Mouse (Mus musculus) olfactory bulb, adult 2 months (tissue): Measurements from ENCODE around the gene Itgal. TPM values are rescaled to one million over a fixed set of nuclear protein-coding genes. Genes with fewer than 3 reads are reported as not detected.

Experiments used
- H3K27ac ChIP-seq: fragments of 200-500 bp; 2 replicates; pipeline ENCODE4 v1.5.1; 2012; ENCODE audit warnings: low read depth, low read length; ENCODE audit not compliant: insufficient read depth
- H3K4me1 ChIP-seq: fragments of 200-500 bp; 2 replicates; pipeline ENCODE4 v1.6.1; 2012; ENCODE audit warnings: low read length; ENCODE audit not compliant: control insufficient read depth, insufficient read depth
- H3K4me3 ChIP-seq: fragments of 200-500 bp; 2 replicates; pipeline ENCODE4 v1.5.1; 2012; ENCODE audit warnings: mild to moderate bottlenecking, low read depth, low read length, moderate library complexity; ENCODE audit not compliant: insufficient read depth
- CTCF ChIP-seq: fragments of 200-500 bp; IDR thresholded peaks from 2 replicates; pipeline ENCODE4 v1.5.1; 2012; ENCODE audit warnings: low read depth, mild to moderate bottlenecking, low read length, moderate library complexity; ENCODE audit not compliant: insufficient read depth
- POLR2A ChIP-seq: fragments of 200-500 bp; IDR thresholded peaks from 2 replicates; pipeline ENCODE4 v1.6.1; 2012; ENCODE audit warnings: mild to moderate bottlenecking, low read depth, low read length, moderate library complexity; ENCODE audit not compliant: insufficient read depth
- WGBS: fragments of 180-500 bp; shearing (Covaris S2); methylation state at CpG from one replicate; pipeline ENCODE4 v1.1.7; 2018; 5-methylcytosine and 5-hydroxymethylcytosine counted together
- polyA plus RNA-seq: library from polyadenylated mRNA; stranded (reverse); fragments of >200 nt; gene quantifications from 2 replicates; pipeline ENCODE4 v1.2.4, GENCODE M21; 2012; ENCODE audit warnings: low replicate concordance; ENCODE audit not compliant: missing spikeins, insufficient read depth, insufficient read length

The Itgal gene
- polyA plus RNA-seq, 1 experiment = not detected

DNA sequence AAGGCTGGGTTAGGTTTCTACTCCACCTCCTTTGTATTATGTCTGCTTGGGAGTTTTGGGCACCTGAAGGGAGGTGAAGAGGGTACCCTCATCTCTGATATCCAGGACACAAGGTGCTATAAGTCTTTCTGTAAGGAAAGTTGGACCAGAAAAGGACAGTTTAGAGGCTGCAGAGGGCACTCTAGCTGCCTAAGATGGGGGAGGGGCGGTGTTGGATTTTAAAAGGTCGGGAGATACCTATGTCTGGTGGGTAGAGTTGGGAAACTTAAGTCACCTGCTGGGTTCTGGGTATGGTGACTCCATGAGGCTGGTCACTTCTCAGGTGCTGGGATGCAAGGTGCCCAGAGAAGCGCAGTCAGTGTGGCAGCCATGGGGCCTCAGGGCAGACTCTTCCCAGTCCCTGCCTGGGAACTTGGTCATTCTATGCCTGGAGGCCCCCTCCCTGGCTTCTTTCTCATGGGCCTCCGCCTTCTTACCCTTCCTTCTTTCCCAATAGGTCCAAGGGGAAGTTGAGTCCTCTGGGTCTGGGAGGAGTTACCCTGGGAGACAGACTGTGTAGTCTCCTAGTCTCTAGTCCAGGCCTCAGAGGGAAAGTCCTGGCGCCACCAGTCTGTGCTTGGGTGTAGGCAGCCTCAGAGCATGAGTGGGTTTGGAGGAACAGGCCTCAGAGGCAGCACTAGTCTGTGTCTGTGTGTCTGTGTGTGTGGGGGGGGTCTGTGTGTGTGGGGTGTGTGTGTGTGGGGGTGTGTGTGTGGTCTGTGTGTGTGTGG is 911 bp downstream of the Itgal start:
- TF ChIP-seq CTCF = no peak
- TF ChIP-seq POLR2A = no peak
- 89% methylated on average over 5 of the region's 5 CpGs for WGBS
- Histone ChIP-seq H3K4me3 (no peak overlapping the region), H3K27ac (no peak overlapping the region), H3K4me1 (no peaks in the 10 kb centered on the region)

DNA sequence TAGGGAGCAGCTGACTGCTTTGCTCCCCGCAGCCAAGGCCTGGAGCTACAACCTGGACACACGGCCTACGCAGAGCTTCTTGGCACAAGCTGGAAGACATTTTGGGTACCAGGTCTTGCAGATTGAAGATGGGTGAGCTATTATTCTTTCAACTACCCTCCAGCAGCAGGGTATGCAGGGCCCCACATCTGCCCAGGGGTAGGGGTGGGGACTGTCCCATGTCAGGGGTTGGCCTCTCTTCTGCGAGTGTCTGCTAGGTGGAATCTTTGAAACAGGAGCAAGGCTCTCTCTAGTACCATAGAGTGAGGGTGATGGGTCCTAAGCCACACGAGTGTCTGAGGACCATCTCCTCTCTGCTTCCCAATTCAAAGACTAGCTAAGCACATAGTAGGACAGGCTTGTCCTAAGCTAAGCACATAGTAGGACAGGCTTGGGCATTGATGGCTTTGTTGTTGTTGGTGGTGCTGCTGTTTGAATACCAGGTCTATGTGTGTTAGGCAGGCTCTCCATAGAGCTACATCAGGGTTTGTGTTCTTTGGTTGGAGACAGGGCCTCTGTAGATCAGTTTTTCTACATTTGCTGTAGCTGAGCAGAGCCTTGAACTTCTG is 1.6 kb downstream of the Itgal start:
- H3K4me1 ChIP-seq = no peaks in the 10 kb centered on the region
- no peak for TF ChIP-seq POLR2A
- TF ChIP-seq CTCF = no peak
- no peak overlapping the region for H3K4me3 ChIP-seq
- H3K27ac ChIP-seq = no peak overlapping the region
- 87% methylated on average over 5 of the region's 5 CpGs for WGBS

DNA sequence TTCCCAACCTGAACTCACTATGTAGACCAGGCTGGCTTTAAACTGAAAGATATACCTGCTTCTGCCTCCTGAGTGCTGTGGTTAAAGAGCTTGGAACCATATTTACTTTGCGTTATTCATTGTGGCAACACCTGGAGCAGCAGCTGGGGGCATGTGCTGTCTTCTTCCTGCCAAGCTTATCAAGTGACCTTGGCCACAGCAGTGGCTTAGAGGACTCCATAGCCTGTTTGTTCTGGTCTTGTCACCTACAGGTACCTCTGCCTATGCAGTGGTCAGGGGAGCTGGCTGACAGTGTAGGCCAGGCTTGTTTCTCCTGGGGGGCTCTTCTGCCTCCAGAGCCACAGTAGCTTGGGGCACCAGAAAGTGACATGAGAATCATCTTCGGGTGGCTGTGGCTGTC is 12.4 kb downstream of the Itgal start:
- H3K27ac ChIP-seq = no peak overlapping the region
- no peaks in the 10 kb centered on the region for H3K4me1 ChIP-seq
- H3K4me3 ChIP-seq = no peak overlapping the region
- whole genome bisulfite sequencing = 80% methylated on average over 2 of the region's 2 CpGs
- TF ChIP-seq POLR2A (no peak), CTCF (no peak)

DNA sequence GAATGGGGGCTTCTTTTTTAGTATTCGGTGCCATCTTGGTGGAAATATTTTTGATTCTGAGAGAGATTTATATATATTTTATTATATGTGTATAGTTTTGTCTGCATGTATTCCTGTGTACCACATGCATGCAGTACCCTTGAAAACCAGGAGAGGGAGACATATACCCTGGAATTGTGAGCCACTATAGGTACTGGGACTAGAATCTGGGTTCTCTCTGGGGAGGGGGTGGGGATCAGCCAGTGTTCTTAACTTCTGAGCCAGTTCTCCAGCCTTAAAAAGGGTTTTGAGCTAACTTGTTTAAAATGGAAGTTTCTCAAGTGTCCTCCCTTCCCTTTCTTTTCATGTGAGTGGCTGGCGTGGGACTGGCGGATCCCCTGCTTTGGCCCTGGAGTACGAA is 12.8 kb downstream of the Itgal start:
- Histone ChIP-seq H3K27ac (no peak overlapping the region), H3K4me3 (no peak overlapping the region), H3K4me1 (peaks cover under 1% of the 10 kb centered on the region; the same call in 1 of the 2 replicates)
- TF ChIP-seq POLR2A (no peak), CTCF (no peak)
- WGBS = 44% methylated on average over 4 of the region's 4 CpGs

DNA sequence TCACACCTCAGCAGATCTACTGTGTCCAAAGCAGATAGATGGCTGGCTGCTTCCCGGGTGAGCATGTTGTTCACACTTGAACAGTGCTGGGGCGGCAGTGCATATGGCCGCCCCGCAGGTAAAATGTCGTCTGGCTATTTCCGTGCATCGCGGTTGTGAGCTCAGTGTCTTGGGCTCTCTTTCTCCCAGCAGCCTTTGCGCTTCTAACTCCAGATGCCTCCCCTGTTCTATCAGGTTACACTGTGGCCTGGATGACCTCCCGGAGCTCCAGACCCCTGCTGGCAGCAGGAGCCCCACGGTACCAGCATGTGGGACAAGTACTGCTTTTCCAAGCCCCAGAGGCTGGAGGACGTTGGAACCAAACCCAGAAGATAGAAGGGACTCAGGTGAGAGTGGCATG is 13.9 kb downstream of the Itgal start:
- Histone ChIP-seq H3K4me1 (peaks cover 4% of the 10 kb centered on the region; the same call in 1 of the 2 replicates), H3K4me3 (no peak overlapping the region), H3K27ac (no peak overlapping the region)
- 79% methylated on average over 12 of the region's 12 CpGs for WGBS
- TF ChIP-seq CTCF = no peak
- TF ChIP-seq POLR2A = no peak

DNA sequence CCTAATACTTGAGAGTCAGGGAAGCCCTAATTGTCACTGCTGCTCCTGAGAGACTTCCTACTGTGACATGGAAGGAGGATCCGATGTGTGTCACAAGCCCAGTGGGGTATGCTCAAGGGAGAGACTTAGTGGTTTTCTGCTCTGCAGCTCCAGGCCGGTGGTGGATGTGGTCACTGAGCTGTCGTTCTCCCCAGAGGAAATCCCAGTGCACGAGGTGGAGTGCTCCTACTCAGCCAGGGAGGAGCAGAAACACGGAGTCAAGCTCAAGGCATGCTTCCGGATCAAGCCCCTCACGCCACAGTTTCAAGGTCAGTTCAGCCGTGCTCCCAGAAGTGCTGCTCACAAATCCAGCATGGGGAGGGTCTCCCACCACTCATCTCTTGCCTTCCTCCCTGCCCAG is 17.9 kb downstream of the Itgal start:
- peaks cover 4% of the 10 kb centered on the region; the same call in 1 of the 2 replicates for H3K4me1 ChIP-seq
- 34% methylated on average over 8 of the region's 8 CpGs for WGBS
- H3K4me3 ChIP-seq = no peak overlapping the region
- H3K27ac ChIP-seq = no peak overlapping the region
- TF ChIP-seq POLR2A (no peak), CTCF (no peak)

DNA sequence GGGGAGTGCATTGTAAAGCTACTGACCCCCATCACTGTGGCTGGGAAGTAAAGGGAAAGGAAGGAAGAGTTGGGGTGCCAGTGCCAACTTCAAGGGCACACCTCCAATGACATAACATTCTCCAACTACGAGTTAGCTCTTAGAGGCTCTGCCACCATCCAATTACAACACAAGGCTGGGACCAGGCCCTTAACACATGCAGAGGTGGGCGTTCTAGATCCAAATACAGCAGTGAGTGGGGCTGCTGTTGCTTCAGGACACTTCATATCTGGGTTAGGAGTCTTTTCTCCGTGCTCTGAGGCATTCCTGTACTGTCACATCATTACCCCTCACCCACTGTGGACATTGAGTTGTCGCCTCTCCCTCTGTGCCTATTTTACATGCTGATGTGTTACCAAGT is 25.0 kb downstream of the Itgal start:
- 69% methylated on average over 4 of the region's 4 CpGs for WGBS
- Histone ChIP-seq H3K4me1 (peaks cover 2% of the 10 kb centered on the region), H3K27ac (no peak overlapping the region), H3K4me3 (no peak overlapping the region)
- TF ChIP-seq CTCF (no peak), POLR2A (no peak)

DNA sequence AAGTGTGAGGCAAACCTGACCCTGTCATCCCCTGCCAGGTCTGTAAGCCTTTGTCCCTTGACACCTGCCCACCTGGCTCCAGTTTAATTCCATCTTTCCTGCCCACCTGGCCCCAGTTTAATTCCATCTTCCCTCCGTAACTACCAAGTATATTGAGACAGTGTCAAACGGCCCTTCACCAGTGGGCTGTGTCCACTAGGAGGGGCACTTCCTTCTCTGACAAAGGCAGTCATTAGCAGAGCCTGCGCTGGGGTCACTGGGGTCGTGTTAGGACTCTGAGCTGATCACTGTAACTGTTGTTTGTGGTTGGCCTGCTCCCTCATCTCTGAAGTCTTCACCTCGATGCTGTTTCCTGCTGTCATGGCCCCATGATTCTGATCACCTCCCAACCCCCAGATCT is 26.0 kb downstream of the Itgal start:
- no peak overlapping the region for H3K27ac ChIP-seq
- TF ChIP-seq POLR2A (no peak), CTCF (no peak)
- H3K4me1 ChIP-seq = peaks cover 6% of the 10 kb centered on the region
- no peak overlapping the region for H3K4me3 ChIP-seq
- WGBS = 55% methylated on average over 5 of the region's 5 CpGs

DNA sequence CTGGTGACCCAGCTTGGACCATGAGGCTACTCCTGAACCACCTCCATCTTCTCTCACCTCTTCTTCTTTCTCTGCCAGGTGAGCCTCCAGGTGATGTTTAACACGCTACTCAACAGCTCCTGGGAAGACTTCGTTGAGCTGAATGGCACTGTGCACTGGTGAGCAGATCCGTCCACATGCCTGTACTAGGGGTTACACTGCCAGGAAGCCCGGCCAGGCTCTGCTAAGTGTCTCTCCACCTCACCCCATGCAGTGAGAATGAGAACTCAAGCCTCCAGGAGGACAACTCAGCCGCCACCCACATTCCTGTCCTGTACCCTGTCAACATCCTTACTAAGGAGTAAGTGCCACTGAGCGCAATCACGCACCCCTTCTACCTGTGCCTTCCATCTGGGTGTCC is 28.9 kb downstream of the Itgal start:
- Histone ChIP-seq H3K27ac (no peak overlapping the region), H3K4me1 (peaks cover 8% of the 10 kb centered on the region), H3K4me3 (no peak overlapping the region)
- TF ChIP-seq POLR2A (no peak), CTCF (no peak)
- 95% methylated on average over 7 of the region's 7 CpGs for WGBS
